Mouse (Mus musculus) naive thymus-derived CD4-positive, alpha-beta T cell, adult 2 months (primary cell): ENCODE measurements at regions not wholly inside any gene's neighbourhood (a gene's known extent, or its start where the extent isn't known, plus 50 kb on each side); places are given as distances from the start of the nearest gene placed in this dataset.

ENCODE experiments used
- DNase-seq: peaks from one replicate; pipeline ENCODE4 v3.0.0-alpha.2; 2011; ENCODE audit warnings: low read depth

- no peak for DNase-seq
Observed at GRCm38 (mm10) chr3:19368998-19369397, 259.5 kb downstream of the 1700064H15Rik start.

DNA sequence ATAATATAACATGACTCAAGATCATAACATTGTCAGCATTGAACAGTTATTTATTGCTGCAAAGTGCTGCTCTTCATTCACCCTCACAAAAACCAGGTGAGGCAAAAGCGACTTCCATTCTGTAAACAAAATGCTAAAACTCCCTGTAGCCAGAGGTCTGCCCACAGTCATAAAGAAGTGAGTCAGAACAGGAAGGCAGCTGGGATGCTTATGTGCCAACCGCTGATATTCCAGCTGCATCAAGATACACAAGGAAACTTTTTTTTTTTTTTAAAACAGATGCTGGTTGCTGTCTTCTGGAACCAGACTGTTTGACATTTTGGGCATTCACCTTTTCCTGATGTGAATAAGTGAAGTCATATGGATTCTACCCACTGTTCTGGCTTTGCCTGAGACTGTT is 260.7 kb downstream of the 1700064H15Rik start:
- DNase-seq, result no peak
